Mouse (Mus musculus): Measurements from ENCODE around the gene Ackr2. TPM values are rescaled to one million over a fixed set of nuclear protein-coding genes. Genes with fewer than 3 reads are reported as not detected.

Gene Ackr2
- total and polyA plus RNA-seq, 3 experiments, result not detected

- no peak for TF ChIP-seq ZMIZ1 (IDR thresholded peaks at IDR 0.05; ENCODE audit: low read depth, low read length)
- TF ChIP-seq TBP (IDR thresholded peaks at IDR 0.05; ENCODE audit: low read depth, low read length), result no peak
- no peak for TF ChIP-seq MAZ (IDR thresholded peaks at IDR 0.05; ENCODE audit: low read depth, low read length)
- no peak for TF ChIP-seq MEF2A (IDR thresholded peaks at IDR 0.05; ENCODE audit: extremely low read depth, insufficient replicate concordance, low read depth, low read length, poor library complexity, severe bottlenecking)
- TF ChIP-seq SIN3A (IDR thresholded peaks at IDR 0.05; ENCODE audit: low read length), result no peak
- TF ChIP-seq RAD21 (IDR thresholded peaks at IDR 0.05; ENCODE audit: low read depth, low read length), result no peak
- no peak for TF ChIP-seq E2F4 (IDR thresholded peaks at IDR 0.05; ENCODE audit: borderline replicate concordance, low read depth, low read length)
- TF ChIP-seq USF2 (IDR thresholded peaks at IDR 0.05; ENCODE audit: borderline replicate concordance in 1 of 2, insufficient read depth in 1 of 2, low read depth in 1 of 2, low read length in 2 of 2), result no peak
- no peak for TF ChIP-seq ZC3H11A (IDR thresholded peaks at IDR 0.05; ENCODE audit: low read depth, low read length)
- TF ChIP-seq UBTF (IDR thresholded peaks at IDR 0.05; ENCODE audit: borderline replicate concordance, insufficient read depth, low read depth, low read length), result no peak
- TF ChIP-seq POLR2A (IDR thresholded peaks at IDR 0.05; ENCODE audit: control insufficient read depth in 1 of 2, insufficient read depth in 1 of 2, low read depth in 1 of 2, low read length in 2 of 2, poor library complexity in 1 of 2), result no peak
- no peak for TF ChIP-seq NELFE (IDR thresholded peaks at IDR 0.05; ENCODE audit: low read depth, low read length)
- TF ChIP-seq MXI1 (IDR thresholded peaks at IDR 0.05; ENCODE audit: low read depth, low read length), result no peak
- TF ChIP-seq BHLHE40 (IDR thresholded peaks at IDR 0.05; ENCODE audit: borderline replicate concordance, low read depth, low read length), result no peak
- TF ChIP-seq CHD1 (IDR thresholded peaks at IDR 0.05; ENCODE audit: low read depth, low read length), result no peak
- no peaks in the 10 kb centered on the region for H3K79me2 ChIP-seq (ENCODE audit: control insufficient read depth, insufficient read depth, low read length, poor library complexity)
- H3K36me3 ChIP-seq (ENCODE audit: control insufficient read depth in 1 of 2, insufficient read depth in 2 of 2, low read length in 2 of 2), result no peaks in the 10 kb centered on the region
- DNase-seq (ENCODE audit: low read depth, low spot score), result no peak
- H3K4me3 ChIP-seq (ENCODE audit: control insufficient read depth in 1 of 2, insufficient read depth in 1 of 2, low read depth in 2 of 2, low read length in 2 of 2), result no peak overlapping the region
- no peak overlapping the region for H3K9ac ChIP-seq (ENCODE audit: control insufficient read depth, low read depth, low read length, poor library complexity, severe bottlenecking)
- no peaks in the 10 kb centered on the region for H3K4me1 ChIP-seq (ENCODE audit: control insufficient read depth in 1 of 2, insufficient read depth in 2 of 2, low read length in 2 of 2)
- no peak overlapping the region for H3K27ac ChIP-seq (ENCODE audit: control insufficient read depth, low read depth, low read length)
- H3K27me3 ChIP-seq (ENCODE audit: control insufficient read depth in 1 of 2, insufficient read depth in 2 of 2, low read length in 2 of 2), result no peaks in the 10 kb centered on the region; a peak in 1 of 4 replicates
- no peaks in the 10 kb centered on the region for H3K9me3 ChIP-seq (replicated peaks; ENCODE audit: insufficient read depth, low read length)
These were observed 14.6 kb downstream of the Ackr2 start for GRCm38 (mm10) chr9:121912786-121913185.

- Histone ChIP-seq H3K27ac (ENCODE audit: control insufficient read depth, low read depth, low read length) (no peak overlapping the region), H3K36me3 (ENCODE audit: control insufficient read depth in 1 of 2, insufficient read depth in 2 of 2, low read length in 2 of 2) (no peaks in the 10 kb centered on the region), H3K79me2 (ENCODE audit: control insufficient read depth, insufficient read depth, low read length, poor library complexity) (no peaks in the 10 kb centered on the region), H3K4me1 (ENCODE audit: control insufficient read depth in 1 of 2, insufficient read depth in 2 of 2, low read length in 2 of 2) (0 out of 4 replicates have a peak, but pooled peaks cover 0 to under 1% of the 10 kb centered on the region in 2 experiments), H3K9me3 (replicated peaks; ENCODE audit: insufficient read depth, low read length) (no peaks in the 10 kb centered on the region), H3K9ac (ENCODE audit: control insufficient read depth, low read depth, low read length, poor library complexity, severe bottlenecking) (no peak overlapping the region), H3K4me3 (ENCODE audit: control insufficient read depth in 1 of 2, insufficient read depth in 1 of 2, low read depth in 2 of 2, low read length in 2 of 2) (no peak overlapping the region), H3K27me3 (ENCODE audit: control insufficient read depth in 1 of 2, insufficient read depth in 2 of 2, low read length in 2 of 2) (no peaks in the 10 kb centered on the region; a peak in 1 of 4 replicates)
- no peak for DNase-seq (ENCODE audit: low read depth, low spot score)
- no peak for TF ChIP-seq NRF1 (IDR thresholded peaks at IDR 0.05; ENCODE audit: insufficient read depth, low read depth, low read length, poor library complexity, severe bottlenecking)
These were observed 16.1 kb downstream of the Ackr2 start for GRCm38 (mm10) chr9:121914226-121914757.

Data from MEL (cell line).